Mouse (Mus musculus) hindbrain, embryonic 14.5 days (tissue): ENCODE results near the gene Prkch. TPM values are rescaled to one million over a fixed set of nuclear protein-coding genes. Genes with fewer than 3 reads are reported as not detected.

Source experiments
- ATAC-seq: fragments of 200-750 bp; cut with Nextera tagmentation; 2 replicates; pipeline ENCODE4 v1.8.0; 2017; ENCODE audit warnings: moderate number of reproducible peaks, mild to moderate bottlenecking, moderate TSS enrichment, moderate library complexity; ENCODE audit not compliant: low FRiP score
- DNase-seq: peaks from one replicate; pipeline ENCODE4 v3.0.0-alpha.2; 2015; ENCODE audit warnings: low spot score
- H3K27ac ChIP-seq: fragments of 300-500 bp; sonication (generic); 2 replicates; pipeline ENCODE4 v1.5.1; 2014; ENCODE audit warnings: mild to moderate bottlenecking, moderate library complexity
- H3K27me3 ChIP-seq: fragments of 300-500 bp; sonication (generic); 2 replicates; pipeline ENCODE4 v1.6.1; 2014; ENCODE audit warnings: mild to moderate bottlenecking, low read length, mixed read lengths; ENCODE audit not compliant: control insufficient read depth, insufficient read depth
- H3K36me3 ChIP-seq: fragments of 300-500 bp; sonication (generic); replicated peaks from 2 replicates; pipeline ENCODE4 v1.6.1; 2014; ENCODE audit not compliant: control insufficient read depth, insufficient read depth
- H3K4me1 ChIP-seq: fragments of 300-500 bp; sonication (generic); replicated peaks from 2 replicates; pipeline ENCODE4 v1.6.1; 2014; ENCODE audit warnings: antibody characterized with exemption, low read length, mixed read lengths; ENCODE audit not compliant: control insufficient read depth, insufficient read depth
- H3K4me2 ChIP-seq: fragments of 300-500 bp; sonication (generic); replicated peaks from 2 replicates; pipeline ENCODE4 v1.6.1; 2014; ENCODE audit warnings: mild to moderate bottlenecking, moderate library complexity
- H3K4me3 ChIP-seq: fragments of 300-500 bp; sonication (generic); replicated peaks from 2 replicates; pipeline ENCODE4 v1.5.1; 2014; ENCODE audit warnings: mild to moderate bottlenecking, low read length
- H3K9ac ChIP-seq: fragments of 300-500 bp; sonication (generic); 2 replicates; pipeline ENCODE4 v1.6.1; 2014
- H3K9me3 ChIP-seq: fragments of 300-500 bp; sonication (generic); 2 replicates; pipeline ENCODE4 v1.6.1; 2016; ENCODE audit warnings: low read length; ENCODE audit not compliant: control insufficient read depth
- WGBS: fragments of 180-500 bp; shearing (Covaris S2); extraction: QIAGEN DNeasy Blood & Tissue Kit; methylation state at CpG from one replicate; pipeline ENCODE4 v1.1.7; 2014; 5-methylcytosine and 5-hydroxymethylcytosine counted together
- polyA plus RNA-seq: library from polyadenylated mRNA; unstranded; fragments of >200 nt; fragmentation: Nextera tagmentation; extraction: Ambion mirVana; gene quantifications from 2 replicates; pipeline ENCODE4 v1.2.1, GENCODE M21; 2014

Prkch gene
- polyA plus RNA-seq, 1 experiment from 2014 or later = 9.9 TPM

GRCm38 (mm10) chr12:73647686-73648085, 63.1 kb downstream of the Prkch start:
- H3K27me3 ChIP-seq = no peaks in the 10 kb centered on the region
- no peaks in the 10 kb centered on the region for H3K4me1 ChIP-seq
- no peak overlapping the region for H3K4me3 ChIP-seq
- H3K4me2 ChIP-seq = no peak overlapping the region
- DNase-seq = no peak
- 97% methylated on average over 2 of the region's 2 CpGs for WGBS
- no peaks in the 10 kb centered on the region for H3K36me3 ChIP-seq
- ATAC-seq = no peak
- no peaks in the 10 kb centered on the region for H3K9me3 ChIP-seq
- no peak overlapping the region for H3K9ac ChIP-seq
- H3K27ac ChIP-seq = no peak overlapping the region

- H3K4me2 ChIP-seq = no peak overlapping the region
- no peak for ATAC-seq
- H3K4me3 ChIP-seq = no peak overlapping the region
- no peak overlapping the region for H3K27ac ChIP-seq
- no peaks in the 10 kb centered on the region for H3K36me3 ChIP-seq
- no peaks in the 10 kb centered on the region for H3K27me3 ChIP-seq
- no peak for DNase-seq
- no peaks in the 10 kb centered on the region for H3K4me1 ChIP-seq
- no peak overlapping the region for H3K9ac ChIP-seq
- WGBS = 78% methylated on average over 18 of the region's 18 CpGs
- H3K9me3 ChIP-seq = no peaks in the 10 kb centered on the region
Observed at GRCm38 (mm10) chr12:73656568-73657204, 72.1 kb downstream of the Prkch start.

- WGBS = 73% methylated on average over 3 of the region's 3 CpGs
- H3K4me1 ChIP-seq = no peaks in the 10 kb centered on the region
- no peak overlapping the region for H3K4me3 ChIP-seq
- no peak overlapping the region for H3K4me2 ChIP-seq
- H3K9me3 ChIP-seq = no peaks in the 10 kb centered on the region
- H3K27ac ChIP-seq = no peak overlapping the region
- H3K36me3 ChIP-seq = no peaks in the 10 kb centered on the region
- H3K27me3 ChIP-seq = no peaks in the 10 kb centered on the region
- ATAC-seq (no peak), DNase-seq (no peak)
- H3K9ac ChIP-seq = no peak overlapping the region
Observed at GRCm38 (mm10) chr12:73663421-73663820, 78.8 kb downstream of the Prkch start.

- Histone ChIP-seq H3K4me2 (no peak overlapping the region), H3K9me3 (no peaks in the 10 kb centered on the region), H3K27ac (no peak overlapping the region), H3K27me3 (no peaks in the 10 kb centered on the region), H3K4me1 (no peaks in the 10 kb centered on the region), H3K9ac (no peak overlapping the region), H3K4me3 (no peak overlapping the region), H3K36me3 (no peaks in the 10 kb centered on the region)
- DNase-seq (no peak), ATAC-seq (no peak)
- 77% methylated on average over 2 of the region's 2 CpGs for WGBS
Observed at GRCm38 (mm10) chr12:73666701-73667100, 82.1 kb downstream of the Prkch start.

GRCm38 (mm10) chr12:73667607-73668006, 83.0 kb downstream of the Prkch start:
- Histone ChIP-seq H3K4me2 (no peak overlapping the region), H3K27ac (no peak overlapping the region), H3K4me3 (no peak overlapping the region), H3K36me3 (no peaks in the 10 kb centered on the region), H3K4me1 (no peaks in the 10 kb centered on the region), H3K9ac (no peak overlapping the region), H3K27me3 (no peaks in the 10 kb centered on the region), H3K9me3 (no peaks in the 10 kb centered on the region)
- no peak for ATAC-seq
- DNase-seq = no peak
- 79% methylated on average over 7 of the region's 7 CpGs for WGBS

- Histone ChIP-seq H3K4me2 (no peak overlapping the region), H3K27me3 (no peaks in the 10 kb centered on the region), H3K9me3 (no peaks in the 10 kb centered on the region), H3K9ac (no peak overlapping the region), H3K4me3 (no peak overlapping the region), H3K27ac (no peak overlapping the region), H3K4me1 (no peaks in the 10 kb centered on the region), H3K36me3 (no peaks in the 10 kb centered on the region)
- ATAC-seq = no peak
- DNase-seq = no peak
- 78% methylated on average over 6 of the region's 6 CpGs for WGBS
Observed at GRCm38 (mm10) chr12:73670739-73671138, 86.1 kb downstream of the Prkch start.

GRCm38 (mm10) chr12:73671540-73671939, 86.9 kb downstream of the Prkch start:
- H3K27me3 ChIP-seq = no peaks in the 10 kb centered on the region
- H3K4me3 ChIP-seq = no peak overlapping the region
- H3K9ac ChIP-seq = no peak overlapping the region
- H3K4me2 ChIP-seq = no peak overlapping the region
- no peaks in the 10 kb centered on the region for H3K4me1 ChIP-seq
- 36% methylated on average over 3 of the region's 3 CpGs for WGBS
- no peak overlapping the region for H3K27ac ChIP-seq
- no peaks in the 10 kb centered on the region for H3K9me3 ChIP-seq
- no peak for ATAC-seq
- DNase-seq = no peak
- no peaks in the 10 kb centered on the region for H3K36me3 ChIP-seq

- H3K9ac ChIP-seq = no peak overlapping the region
- no peak for DNase-seq
- 36% methylated on average over 4 of the region's 4 CpGs for WGBS
- no peaks in the 10 kb centered on the region for H3K9me3 ChIP-seq
- no peaks in the 10 kb centered on the region for H3K4me1 ChIP-seq
- no peak overlapping the region for H3K27ac ChIP-seq
- no peaks in the 10 kb centered on the region for H3K27me3 ChIP-seq
- H3K4me3 ChIP-seq = no peak overlapping the region
- H3K36me3 ChIP-seq = no peaks in the 10 kb centered on the region
- no peak overlapping the region for H3K4me2 ChIP-seq
- no peak for ATAC-seq
Observed at GRCm38 (mm10) chr12:73672007-73672406, 87.4 kb downstream of the Prkch start.

- Histone ChIP-seq H3K4me3 (no peak overlapping the region), H3K27ac (no peak overlapping the region), H3K9me3 (no peaks in the 10 kb centered on the region), H3K4me2 (no peak overlapping the region), H3K4me1 (no peaks in the 10 kb centered on the region), H3K27me3 (no peaks in the 10 kb centered on the region), H3K36me3 (no peaks in the 10 kb centered on the region), H3K9ac (no peak overlapping the region)
- no peak for DNase-seq
- no peak for ATAC-seq
- 73% methylated on average over 7 of the region's 7 CpGs for WGBS
Observed at GRCm38 (mm10) chr12:73673783-73674182, 89.2 kb downstream of the Prkch start.

- 45% methylated on average over 4 of the region's 4 CpGs for WGBS
- ATAC-seq = no peak
Observed at GRCm38 (mm10) chr12:73675212-73675611, 90.6 kb downstream of the Prkch start.

More at GRCm38 (mm10) chr12:73675212-73675611, 90.6 kb downstream of the Prkch start:
- H3K27ac ChIP-seq = no peak overlapping the region
- H3K36me3 ChIP-seq = no peaks in the 10 kb centered on the region
- H3K4me2 ChIP-seq = no peak overlapping the region
- H3K4me1 ChIP-seq = no peaks in the 10 kb centered on the region
- no peak overlapping the region for H3K4me3 ChIP-seq
- DNase-seq = no peak
- H3K9me3 ChIP-seq = no peaks in the 10 kb centered on the region
- H3K27me3 ChIP-seq = no peaks in the 10 kb centered on the region
- H3K9ac ChIP-seq = no peak overlapping the region
